Mouse (Mus musculus): ENCODE data around the gene Rdh14. TPM values are rescaled to one million over a fixed set of nuclear protein-coding genes. Genes with fewer than 3 reads are reported as not detected.
A peak's percentile ranks its signal among the peaks of the same experiment; 100 is the strongest.

The Rdh14 gene
- polyA plus RNA-seq (2015; fragmentation: Nextera tagmentation; extraction: Ambion mirVana) = 43.3 and 45.0 TPM in 2 replicates

DNA sequence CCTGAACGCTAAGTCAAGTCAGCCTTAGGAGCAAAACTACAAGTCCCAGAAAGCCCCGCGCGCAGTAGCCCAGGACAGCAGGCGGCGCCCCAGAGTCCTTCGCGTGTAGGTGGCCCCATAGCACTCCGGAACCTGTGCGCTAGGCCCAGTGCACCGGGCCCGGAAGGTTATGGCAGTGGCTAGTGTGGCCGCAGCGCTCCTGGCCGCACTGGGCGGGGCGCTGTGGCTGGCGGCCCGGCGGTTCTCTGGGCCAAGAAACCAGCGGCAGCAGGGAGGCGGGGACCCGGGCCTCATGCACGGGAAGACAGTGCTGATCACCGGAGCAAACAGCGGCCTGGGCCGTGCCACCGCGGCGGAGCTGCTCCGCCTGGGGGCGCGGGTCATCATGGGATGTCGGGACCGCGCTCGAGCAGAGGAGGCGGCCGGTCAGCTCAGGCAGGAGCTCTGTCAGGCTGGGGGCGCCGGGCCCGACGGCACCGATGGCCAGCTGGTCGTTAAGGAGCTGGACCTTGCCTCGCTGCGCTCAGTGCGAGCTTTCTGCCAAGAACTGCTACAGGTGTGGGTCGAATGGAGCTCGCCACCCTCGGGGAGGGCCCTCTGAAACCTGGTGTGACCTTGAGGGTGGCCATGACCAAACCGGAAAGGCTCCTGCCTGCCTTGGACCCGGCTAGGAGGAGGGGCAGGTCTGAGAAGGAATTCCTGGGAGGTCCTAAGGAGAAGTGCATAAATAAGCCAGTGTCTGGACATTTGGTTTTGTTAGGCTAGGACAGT, at the start of gene Rdh14:
Rdh14 (plus strand) TSS at position 102 of the 771 bp plus-strand sequence.
- H3K27ac ChIP-seq (replicated peaks) = peak within 1 kb of the TSS; percentile 85
- peak; percentile 99 for ATAC-seq (ENCODE audit: low FRiP score, low read depth)
- peak within 1 kb of the TSS; percentile 55 for H3K4me3 ChIP-seq
- peaks cover 13% of the 10 kb centered on the region for H3K4me1 ChIP-seq (replicated peaks)
- peaks cover 8% of the 10 kb centered on the region; the same call in 1 of the 2 replicates for H3K36me3 ChIP-seq
- WGBS = under 1% methylated on average over 52 of the region's 53 CpGs
- no peaks in the 10 kb centered on the region for H3K27me3 ChIP-seq
- peak within 1 kb of the TSS; percentile 60 for H3K4me2 ChIP-seq
- peak within 1 kb of the TSS; percentile 67 for H3K9ac ChIP-seq
- H3K9me3 ChIP-seq = no peaks in the 10 kb centered on the region

GRCm38 (mm10) chr12:10350706-10351105, 39.9 kb upstream of the Rdh14 start:
- Histone ChIP-seq H3K36me3 (no peaks in the 10 kb centered on the region), H3K4me2 (no peak overlapping the region), H3K4me3 (no peak overlapping the region), H3K4me1 (replicated peaks) (no peaks in the 10 kb centered on the region), H3K9ac (no peak overlapping the region), H3K9me3 (no peaks in the 10 kb centered on the region), H3K27ac (replicated peaks) (no peak overlapping the region), H3K27me3 (no peaks in the 10 kb centered on the region)
- WGBS = 57% methylated on average over 3 of the region's 3 CpGs
- ATAC-seq (ENCODE audit: low FRiP score, low read depth) = no peak

GRCm38 (mm10) chr12:10357756-10358155, 32.8 kb upstream of the Rdh14 start:
- H3K27ac ChIP-seq (replicated peaks) = no peak overlapping the region
- H3K4me3 ChIP-seq = no peak overlapping the region
- H3K27me3 ChIP-seq = no peaks in the 10 kb centered on the region
- 56% methylated on average over 6 of the region's 6 CpGs for WGBS
- no peaks in the 10 kb centered on the region for H3K9me3 ChIP-seq
- no peak overlapping the region for H3K9ac ChIP-seq
- no peak for ATAC-seq (ENCODE audit: low FRiP score, low read depth)
- no peaks in the 10 kb centered on the region for H3K4me1 ChIP-seq (replicated peaks)
- H3K36me3 ChIP-seq = no peaks in the 10 kb centered on the region
- H3K4me2 ChIP-seq = no peak overlapping the region

- no peak for ATAC-seq (ENCODE audit: low FRiP score, low read depth)
- WGBS = 84% methylated on average over 3 of the region's 3 CpGs
- Histone ChIP-seq H3K9ac (no peak within 1 kb of the TSS), H3K9me3 (no peaks in the 10 kb centered on the region), H3K4me3 (no peak within 1 kb of the TSS), H3K27ac (replicated peaks) (no peak within 1 kb of the TSS), H3K36me3 (no peaks in the 10 kb centered on the region), H3K27me3 (no peaks in the 10 kb centered on the region), H3K4me1 (replicated peaks) (no peaks in the 10 kb centered on the region), H3K4me2 (no peak within 1 kb of the TSS)
Measured at GRCm38 (mm10) chr12:10369673-10370072, 20.9 kb upstream of the Rdh14 start, which contains the start of gene Nt5c1b. Gene Nt5c1b (plus strand): TSS chr12:10369973.

DNA sequence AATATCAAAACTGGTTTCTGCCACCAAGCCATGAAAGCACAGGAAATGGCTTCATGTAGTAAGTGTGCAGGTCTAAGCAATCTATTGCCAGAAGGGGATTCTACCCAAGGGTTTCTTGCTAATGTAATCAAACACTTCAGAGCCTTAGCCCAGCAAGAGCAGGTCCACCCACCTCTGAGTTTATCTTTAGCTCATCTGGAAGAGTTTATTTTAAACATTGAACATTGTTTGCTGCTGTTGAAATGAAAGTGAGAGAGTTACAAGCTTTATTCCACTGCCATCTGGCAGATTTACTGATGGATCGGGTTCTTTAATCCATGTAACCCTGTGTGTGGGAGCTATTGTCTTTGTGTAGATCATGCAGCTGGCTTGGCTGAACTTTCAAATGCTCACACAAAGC, 10.2 kb downstream of the Rdh14 start:
- Histone ChIP-seq H3K9ac (no peak overlapping the region), H3K4me1 (replicated peaks) (no peaks in the 10 kb centered on the region), H3K36me3 (no peaks in the 10 kb centered on the region), H3K4me2 (no peak overlapping the region), H3K27me3 (no peaks in the 10 kb centered on the region), H3K9me3 (no peaks in the 10 kb centered on the region), H3K27ac (replicated peaks) (no peak overlapping the region), H3K4me3 (no peak overlapping the region)
- ATAC-seq (ENCODE audit: low FRiP score, low read depth) = no peak
- WGBS = 73% methylated on average over 1 of the region's 1 CpGs

- no peak for ATAC-seq (ENCODE audit: low FRiP score, low read depth)
- Histone ChIP-seq H3K4me3 (no peak overlapping the region), H3K4me2 (no peak overlapping the region), H3K9ac (no peak overlapping the region), H3K27ac (replicated peaks) (no peak overlapping the region), H3K4me1 (replicated peaks) (no peaks in the 10 kb centered on the region), H3K9me3 (no peaks in the 10 kb centered on the region), H3K36me3 (no peaks in the 10 kb centered on the region), H3K27me3 (no peaks in the 10 kb centered on the region)
- 87% methylated on average over 9 of the region's 9 CpGs for whole genome bisulfite sequencing
Measured at GRCm38 (mm10) chr12:10402421-10403115, 12.0 kb downstream of the Rdh14 start.

GRCm38 (mm10) chr12:10410511-10411179, 20.1 kb downstream of the Rdh14 start:
- WGBS = 94% methylated on average over 3 of the region's 3 CpGs
- no peak for ATAC-seq (ENCODE audit: low FRiP score, low read depth)

DNA sequence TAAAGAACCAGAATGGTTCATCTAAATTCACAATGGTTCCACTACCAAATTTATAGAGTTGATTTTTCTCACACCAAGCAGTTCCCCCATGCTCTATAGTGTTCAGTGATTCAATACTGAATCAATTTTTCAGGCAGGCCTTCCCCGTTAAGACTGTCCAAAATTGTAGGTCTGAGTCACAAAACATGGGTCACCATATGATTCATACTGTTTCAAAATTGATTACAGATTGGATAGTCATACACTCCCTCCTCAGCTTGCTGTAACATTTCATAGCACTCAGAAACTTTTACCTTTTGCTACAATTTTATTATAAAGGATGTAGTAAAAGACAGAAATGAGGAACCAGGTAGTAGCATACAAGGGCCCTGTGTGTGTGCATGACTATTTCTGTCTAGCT, 20.9 kb downstream of the Rdh14 start:
- Histone ChIP-seq H3K4me2 (no peak overlapping the region), H3K9me3 (no peaks in the 10 kb centered on the region), H3K27ac (replicated peaks) (no peak overlapping the region), H3K27me3 (no peaks in the 10 kb centered on the region), H3K4me1 (replicated peaks) (no peaks in the 10 kb centered on the region), H3K4me3 (no peak overlapping the region), H3K9ac (no peak overlapping the region), H3K36me3 (no peaks in the 10 kb centered on the region)
- 96% methylated on average over 1 of the region's 1 CpGs for WGBS
- no peak for ATAC-seq (ENCODE audit: low FRiP score, low read depth)

More at GRCm38 (mm10) chr12:10410511-10411179, 20.1 kb downstream of the Rdh14 start:
- Histone ChIP-seq H3K4me1 (replicated peaks) (no peaks in the 10 kb centered on the region), H3K27ac (replicated peaks) (no peak overlapping the region), H3K9me3 (no peaks in the 10 kb centered on the region), H3K9ac (no peak overlapping the region), H3K27me3 (no peaks in the 10 kb centered on the region), H3K4me3 (no peak overlapping the region), H3K36me3 (no peaks in the 10 kb centered on the region), H3K4me2 (no peak overlapping the region)

DNA sequence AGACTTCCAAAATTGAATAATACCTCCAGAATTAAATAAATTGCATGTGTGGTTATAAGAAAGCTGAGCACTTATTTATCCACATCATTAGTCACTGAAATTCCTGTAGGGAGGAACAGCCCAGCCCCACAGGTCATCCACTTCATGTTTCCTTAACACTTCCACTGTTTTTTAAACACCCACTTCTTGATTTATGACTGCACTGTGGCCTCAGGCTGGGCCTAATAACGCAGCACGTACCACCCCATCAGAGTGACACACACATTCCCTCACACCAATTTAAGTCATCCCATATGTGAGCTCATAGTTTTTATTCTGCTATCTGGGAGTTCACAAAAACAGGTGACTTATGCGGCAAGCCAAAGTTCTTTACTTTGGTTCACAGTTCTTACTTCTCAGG, 31.8 kb downstream of the Rdh14 start:
- Histone ChIP-seq H3K9me3 (no peaks in the 10 kb centered on the region), H3K27me3 (no peaks in the 10 kb centered on the region), H3K9ac (no peak overlapping the region), H3K4me1 (replicated peaks) (no peaks in the 10 kb centered on the region), H3K4me3 (no peak overlapping the region), H3K36me3 (no peaks in the 10 kb centered on the region), H3K27ac (replicated peaks) (no peak overlapping the region), H3K4me2 (no peak overlapping the region)
- 78% methylated on average over 3 of the region's 3 CpGs for WGBS
- ATAC-seq (ENCODE audit: low FRiP score, low read depth) = no peak

- Histone ChIP-seq H3K36me3 (no peaks in the 10 kb centered on the region), H3K4me2 (no peak overlapping the region), H3K9me3 (no peaks in the 10 kb centered on the region), H3K4me3 (no peak overlapping the region), H3K4me1 (replicated peaks) (no peaks in the 10 kb centered on the region), H3K27me3 (no peaks in the 10 kb centered on the region), H3K27ac (replicated peaks) (no peak overlapping the region), H3K9ac (no peak overlapping the region)
- WGBS = 40% methylated on average over 9 of the region's 9 CpGs
- no peak for ATAC-seq (ENCODE audit: low FRiP score, low read depth)
Measured at GRCm38 (mm10) chr12:10425982-10426863, 35.7 kb downstream of the Rdh14 start.

DNA sequence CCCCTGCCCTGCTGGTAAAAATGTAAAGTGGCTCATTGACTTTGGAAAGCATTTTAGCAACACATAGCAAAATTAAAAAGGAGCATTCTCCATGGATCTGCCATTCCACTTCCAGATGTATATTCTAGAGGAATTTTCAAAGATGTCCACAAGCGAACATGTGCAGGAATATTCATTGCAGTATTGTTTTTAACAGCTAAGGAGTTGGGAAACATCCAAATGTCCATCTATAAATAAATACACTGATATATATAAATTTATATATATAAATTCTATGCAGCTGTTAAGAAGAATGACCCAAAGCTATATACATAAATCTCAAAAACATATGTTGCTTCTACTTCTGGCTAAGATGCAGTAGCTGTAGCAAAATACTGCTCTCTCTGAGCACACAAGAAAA, 40.4 kb downstream of the Rdh14 start:
- Histone ChIP-seq H3K4me3 (no peak overlapping the region), H3K36me3 (no peaks in the 10 kb centered on the region), H3K9me3 (no peaks in the 10 kb centered on the region), H3K9ac (no peak overlapping the region), H3K4me2 (no peak overlapping the region), H3K4me1 (replicated peaks) (no peaks in the 10 kb centered on the region), H3K27ac (replicated peaks) (no peak overlapping the region), H3K27me3 (no peaks in the 10 kb centered on the region)
- WGBS = 94% methylated on average over 1 of the region's 1 CpGs
- no peak for ATAC-seq (ENCODE audit: low FRiP score, low read depth)

Measured in hindbrain, embryonic 15.5 days (tissue).